Mouse (Mus musculus) urinary bladder, postnatal 10 days (tissue): ENCODE measurements around the gene Exoc3l4.

Experiments
- DNase-seq: peaks from one replicate; pipeline ENCODE4 v3.0.0; 2022; ENCODE audit warnings: low spot score

Exoc3l4 gene

GRCm38 (mm10) chr12:111416921-111417779 is at the start of gene Exoc3l4:
TSS of gene Exoc3l4 (plus strand) at chr12:111417017.
- no peak for DNase-seq

GRCm38 (mm10) chr12:111367065-111367464 is 49.8 kb upstream of the Exoc3l4 start:
- no peak for DNase-seq

- no peak for DNase-seq
Observed at GRCm38 (mm10) chr12:111370249-111370648, 46.6 kb upstream of the Exoc3l4 start.

GRCm38 (mm10) chr12:111371905-111372304 is 44.9 kb upstream of the Exoc3l4 start:
- no peak for DNase-seq

- DNase-seq: no peak
Observed at GRCm38 (mm10) chr12:111373411-111373810, 43.4 kb upstream of the Exoc3l4 start.

GRCm38 (mm10) chr12:111374727-111375126 is 42.1 kb upstream of the Exoc3l4 start:
- DNase-seq: no peak

- no peak for DNase-seq
Observed at GRCm38 (mm10) chr12:111375559-111375958, 41.3 kb upstream of the Exoc3l4 start.

GRCm38 (mm10) chr12:111376053-111376452 is 40.8 kb upstream of the Exoc3l4 start:
- no peak for DNase-seq

- DNase-seq: no peak
Observed at GRCm38 (mm10) chr12:111376826-111377331, 39.9 kb upstream of the Exoc3l4 start.

- peak; percentile 79 for DNase-seq
Observed at GRCm38 (mm10) chr12:111377376-111377973, 39.3 kb upstream of the Exoc3l4 start, which contains the start of gene Cdc42bpb. TSS of gene Cdc42bpb (minus strand) at chr12:111377718.

GRCm38 (mm10) chr12:111377986-111378490 is 38.8 kb upstream of the Exoc3l4 start:
- no peak for DNase-seq

- DNase-seq: no peak
Observed at GRCm38 (mm10) chr12:111378812-111379211, 38.0 kb upstream of the Exoc3l4 start.

GRCm38 (mm10) chr12:111385883-111386641 is 30.8 kb upstream of the Exoc3l4 start:
- no peak for DNase-seq

- no peak for DNase-seq
Observed at GRCm38 (mm10) chr12:111386642-111387120, 30.1 kb upstream of the Exoc3l4 start.

- DNase-seq: no peak
Observed at GRCm38 (mm10) chr12:111387146-111387545, 29.7 kb upstream of the Exoc3l4 start.

- DNase-seq: no peak
Observed at GRCm38 (mm10) chr12:111394008-111394407, 22.8 kb upstream of the Exoc3l4 start.

GRCm38 (mm10) chr12:111396997-111397396 is 19.8 kb upstream of the Exoc3l4 start:
- no peak for DNase-seq

- no peak for DNase-seq
Observed at GRCm38 (mm10) chr12:111401454-111402184, 15.2 kb upstream of the Exoc3l4 start.

GRCm38 (mm10) chr12:111404880-111405279 is 11.9 kb upstream of the Exoc3l4 start:
- no peak for DNase-seq

- DNase-seq: no peak
Observed at GRCm38 (mm10) chr12:111406622-111407021, 10.2 kb upstream of the Exoc3l4 start, which contains the start of gene Lbhd2. TSS of gene Lbhd2 (plus strand) at chr12:111406809.

GRCm38 (mm10) chr12:111409583-111409982 is 7.2 kb upstream of the Exoc3l4 start:
- DNase-seq: no peak
